Mouse (Mus musculus) cerebellum, postnatal 4 days (tissue): ENCODE results near the gene Fnip1.
"Not testable (repeated sequence)": the region's sequence is repeated elsewhere in the genome, so short reads cannot be mapped to it uniquely, and the experiment has no call there.

Experiments
- DNase-seq, 2 experiments: peaks; one replicate each; pipeline ENCODE4 v3.0.0; 2022; ENCODE audit warnings: low spot score in 2 of 2, mixed read lengths in 1 of 2

Gene Fnip1

DNA sequence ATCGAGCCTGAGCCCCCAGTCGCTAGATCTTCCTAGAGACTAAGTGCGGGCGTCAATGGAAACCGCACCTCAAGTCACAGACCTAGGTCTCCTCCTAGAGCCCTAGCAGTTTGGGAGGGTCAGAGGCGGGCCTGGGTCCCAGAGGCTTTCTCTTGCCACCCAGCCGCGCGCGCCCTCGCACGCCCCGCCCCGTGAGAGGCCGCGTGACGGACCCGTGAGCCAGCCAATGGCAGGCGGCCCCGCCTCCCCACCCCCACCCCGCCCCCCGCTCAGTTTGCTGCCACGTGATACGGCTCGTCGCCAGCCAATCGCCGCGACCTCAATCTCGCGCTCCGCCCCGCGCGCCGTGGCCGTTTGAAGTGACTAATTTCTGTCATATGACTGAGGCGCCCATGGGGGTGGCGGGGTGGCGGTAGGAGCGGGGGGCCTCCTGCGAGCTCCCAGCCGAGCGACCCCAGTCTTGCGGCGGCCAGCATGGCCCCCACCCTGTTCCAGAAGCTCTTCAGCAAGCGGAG lies at the start of gene Fnip1:
Gene Fnip1, plus strand, starts transcription at position 377 of the 515 bp plus-strand sequence.
- DNase-seq = peak; percentile 90 to 96

GRCm38 (mm10) chr11:54390386-54390785 lies 47.6 kb upstream of the Fnip1 start:
- DNase-seq = no peak

GRCm38 (mm10) chr11:54391326-54391725 lies 46.7 kb upstream of the Fnip1 start:
- DNase-seq = no peak

- no peak for DNase-seq
Measured at GRCm38 (mm10) chr11:54396686-54397085, 41.3 kb upstream of the Fnip1 start.

- DNase-seq = no peak
Measured at GRCm38 (mm10) chr11:54398058-54398457, 39.9 kb upstream of the Fnip1 start.

- not testable (repeated sequence) for DNase-seq
Measured at GRCm38 (mm10) chr11:54400803-54401202, 37.2 kb upstream of the Fnip1 start.

DNA sequence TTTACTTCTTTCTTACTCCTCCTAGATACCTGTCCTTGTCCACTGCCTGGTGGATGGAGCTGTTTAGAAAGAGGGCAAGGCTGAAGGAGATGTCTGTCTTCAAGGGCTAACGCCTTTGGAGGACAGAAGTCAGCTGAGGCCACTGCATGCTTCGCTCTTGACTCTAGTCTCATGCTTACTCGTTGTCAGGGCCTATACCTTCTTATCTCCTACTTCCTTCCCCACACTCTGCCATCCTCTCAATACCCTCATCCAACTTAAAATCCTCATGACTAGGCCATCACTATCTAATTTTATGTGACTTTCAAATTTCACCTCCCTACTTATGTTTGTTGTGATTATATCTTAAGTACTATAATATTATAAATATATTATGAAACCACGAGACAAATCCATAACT lies 33.1 kb upstream of the Fnip1 start:
- DNase-seq = no peak

DNA sequence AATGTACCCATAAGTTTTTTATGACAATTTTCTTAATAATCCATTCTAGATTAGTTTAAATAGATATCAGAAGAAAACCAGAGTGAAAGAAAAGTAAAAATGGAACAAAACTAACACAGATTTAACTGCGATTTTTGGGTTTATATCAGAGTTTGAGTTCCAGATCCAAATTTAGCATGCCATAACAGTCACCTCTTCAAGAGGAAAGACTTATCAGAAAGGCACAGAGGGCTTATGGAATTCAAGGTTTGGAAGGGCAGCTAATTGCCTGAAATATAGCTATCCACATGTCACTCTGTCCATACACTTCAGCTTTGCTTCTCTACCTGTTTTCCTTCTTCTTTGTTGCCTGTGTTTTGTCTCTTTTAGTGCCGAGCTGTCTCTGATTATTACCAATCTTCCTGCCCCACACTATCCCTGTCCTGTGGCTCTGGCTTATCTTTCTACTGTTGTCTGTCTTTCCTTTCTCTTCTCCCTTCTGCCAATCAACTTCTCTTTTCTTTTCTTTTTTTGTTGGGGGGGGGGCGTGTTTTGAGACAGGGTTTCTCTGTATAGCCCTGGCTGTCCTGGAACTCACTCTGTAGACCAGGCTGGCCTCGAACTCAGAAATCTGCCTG lies 31.0 kb upstream of the Fnip1 start:
- no peak for DNase-seq

GRCm38 (mm10) chr11:54410612-54411011 lies 27.4 kb upstream of the Fnip1 start:
- no peak for DNase-seq

DNA sequence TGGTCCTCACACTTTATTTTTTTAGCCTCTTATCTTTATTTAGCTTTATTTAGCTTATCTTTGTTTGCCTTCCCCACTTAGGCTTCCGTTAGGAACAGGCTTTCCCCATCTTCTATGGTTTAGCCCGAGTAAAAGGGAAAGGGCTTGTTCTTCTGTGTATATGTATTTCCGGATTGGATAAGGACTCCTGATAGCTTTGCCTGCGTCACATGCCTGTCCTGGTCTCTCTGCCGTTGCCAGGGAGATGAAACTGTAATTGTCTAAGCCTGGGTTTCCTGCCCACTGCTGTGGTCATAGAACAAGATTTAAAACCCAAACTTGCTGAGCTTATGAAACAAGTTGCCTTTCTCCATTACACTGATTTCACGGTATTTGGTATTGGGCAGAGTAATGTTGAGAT lies 25.0 kb upstream of the Fnip1 start:
- no peak for DNase-seq

DNA sequence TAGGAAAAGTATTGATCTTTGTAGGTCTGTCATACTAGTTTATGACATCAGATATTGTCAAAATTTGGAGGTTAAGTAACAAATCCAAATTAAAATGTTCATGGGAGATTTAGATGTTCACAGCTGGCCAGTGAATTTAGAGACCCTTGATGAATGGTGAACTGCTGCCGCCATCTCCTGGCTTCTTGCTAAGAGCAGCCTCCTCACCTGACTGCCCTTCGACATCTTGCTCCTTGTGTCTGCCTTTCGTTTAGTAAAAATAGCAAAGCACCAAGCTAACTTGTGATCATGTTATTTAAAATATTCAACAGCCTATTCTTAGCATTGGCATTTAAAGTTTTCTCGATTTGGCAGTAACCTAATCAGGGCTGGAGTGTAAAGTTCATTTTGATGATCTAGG lies 15.0 kb upstream of the Fnip1 start:
- DNase-seq = no peak

DNA sequence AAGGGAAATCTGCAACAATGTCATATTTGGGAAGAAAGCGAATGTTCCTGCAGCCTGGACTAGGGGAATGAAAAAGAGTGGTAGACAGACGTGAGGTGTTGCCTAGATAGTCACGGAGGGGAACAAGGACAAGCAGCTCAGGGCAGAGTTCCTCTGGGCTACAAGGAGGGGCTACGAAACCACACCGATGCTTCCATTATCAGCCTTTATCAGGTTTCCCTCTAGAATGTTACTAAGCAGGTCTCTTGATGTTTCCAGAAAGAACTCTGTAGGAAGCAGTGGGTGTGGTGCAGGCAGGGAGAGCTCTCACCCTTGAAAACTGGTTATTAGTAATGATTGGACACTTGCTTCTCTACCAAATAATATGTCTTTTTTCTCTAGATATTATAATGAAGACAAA lies 11.7 kb upstream of the Fnip1 start:
- no peak for DNase-seq

- no peak for DNase-seq
Measured at GRCm38 (mm10) chr11:54427138-54427537, 10.9 kb upstream of the Fnip1 start.

DNA sequence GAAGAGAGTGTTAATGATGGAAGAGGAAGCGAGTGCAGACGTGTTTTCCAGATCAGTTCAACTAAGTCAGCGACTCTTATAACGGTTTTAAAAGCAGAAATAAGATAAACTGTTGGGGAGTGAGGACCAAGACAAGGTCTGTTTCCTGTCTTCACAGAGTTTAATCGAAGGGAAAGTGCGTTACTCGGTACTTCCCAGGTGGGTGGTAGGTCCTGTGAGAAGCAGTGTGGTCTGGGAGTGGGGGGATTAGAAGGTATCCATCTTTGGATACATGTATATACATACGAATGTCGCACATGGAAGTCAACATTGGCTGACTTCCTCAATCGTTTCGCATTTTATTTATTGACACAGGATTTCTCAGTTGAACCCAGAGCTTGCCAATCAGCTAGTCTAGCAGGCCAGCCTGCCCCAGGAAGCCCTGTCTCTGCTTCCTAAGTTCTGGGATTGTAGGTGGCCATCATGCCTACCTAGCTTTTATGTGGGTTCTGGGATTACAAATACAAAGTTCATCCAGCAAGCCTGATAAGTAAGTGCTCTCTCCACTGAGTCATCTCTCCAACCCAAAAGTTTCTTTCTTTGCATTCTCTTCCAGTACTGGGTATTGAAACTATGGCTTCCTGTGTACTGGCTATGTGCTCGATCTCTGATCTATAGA lies 10.2 kb upstream of the Fnip1 start:
- DNase-seq = no peak

DNA sequence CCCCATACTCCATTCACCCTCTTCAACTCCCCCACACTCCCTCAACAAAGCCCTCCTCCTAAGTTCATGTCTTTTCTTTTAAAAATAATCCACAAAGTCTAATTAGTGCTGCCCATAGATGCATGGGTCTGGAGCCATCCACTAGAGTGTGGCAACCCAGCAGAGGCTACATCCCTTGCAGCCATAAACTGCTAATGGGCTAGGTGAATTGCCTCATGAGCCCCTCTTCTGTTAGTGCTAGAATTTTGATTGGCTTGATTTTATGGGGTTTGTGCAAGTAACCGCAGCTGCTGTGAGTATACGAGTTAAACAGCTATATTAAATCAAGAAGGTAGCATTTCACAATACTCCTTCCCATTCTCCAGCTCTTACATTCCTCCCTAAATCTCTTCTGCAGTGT lies 8.8 kb upstream of the Fnip1 start:
- no peak for DNase-seq

- no peak for DNase-seq
Measured at GRCm38 (mm10) chr11:54435797-54436196, 2.2 kb upstream of the Fnip1 start.

- no peak for DNase-seq
Measured at GRCm38 (mm10) chr11:54437310-54437822, 633 bp upstream of the Fnip1 start.

- DNase-seq = peak; percentile 35 to 47
Measured at GRCm38 (mm10) chr11:54438366-54438781, 375 bp downstream of the Fnip1 start.

DNA sequence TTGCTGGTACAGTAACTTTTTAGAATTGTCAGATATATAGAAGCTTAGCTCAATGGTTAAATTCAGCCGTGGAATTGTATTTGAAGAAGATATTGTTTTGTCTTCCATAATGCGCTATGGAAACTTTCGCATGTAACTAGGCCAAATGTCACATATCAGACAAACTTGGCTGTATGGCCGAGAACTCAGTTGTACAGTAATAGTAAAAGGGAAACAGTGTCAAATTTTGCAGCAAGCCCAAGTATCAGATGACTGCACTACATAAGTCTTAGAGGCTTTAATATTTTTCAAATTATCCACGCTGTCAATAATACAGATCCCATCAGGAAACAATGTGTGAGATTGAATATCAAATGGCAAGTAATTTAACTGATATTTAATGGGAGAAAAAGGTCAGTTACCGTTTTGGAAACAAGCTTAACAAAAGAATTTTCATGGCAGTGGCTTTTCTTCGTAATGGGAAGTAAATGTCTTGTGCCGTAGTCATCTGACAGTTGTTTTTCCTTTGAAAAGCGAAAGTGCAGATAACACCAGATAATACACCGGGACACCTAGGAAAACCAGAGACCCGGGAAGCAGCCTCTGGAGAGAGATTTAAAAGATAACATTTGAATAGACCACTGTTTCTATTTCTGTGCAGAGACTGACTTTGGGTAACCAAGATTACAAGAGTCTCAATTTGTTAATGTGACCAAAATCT lies 1.1 kb downstream of the Fnip1 start:
- DNase-seq = no peak

GRCm38 (mm10) chr11:54439691-54440029 lies 1.7 kb downstream of the Fnip1 start:
- no peak for DNase-seq

GRCm38 (mm10) chr11:54450757-54451156 lies 12.8 kb downstream of the Fnip1 start:
- DNase-seq = not testable (repeated sequence)

- no peak for DNase-seq
Measured at GRCm38 (mm10) chr11:54454516-54454915, 16.5 kb downstream of the Fnip1 start.

- no peak for DNase-seq
Measured at GRCm38 (mm10) chr11:54456875-54457274, 18.9 kb downstream of the Fnip1 start.
